Comparison of ENCODE assay signal across 27 mouse cellular contexts in the genomic region with DNA sequence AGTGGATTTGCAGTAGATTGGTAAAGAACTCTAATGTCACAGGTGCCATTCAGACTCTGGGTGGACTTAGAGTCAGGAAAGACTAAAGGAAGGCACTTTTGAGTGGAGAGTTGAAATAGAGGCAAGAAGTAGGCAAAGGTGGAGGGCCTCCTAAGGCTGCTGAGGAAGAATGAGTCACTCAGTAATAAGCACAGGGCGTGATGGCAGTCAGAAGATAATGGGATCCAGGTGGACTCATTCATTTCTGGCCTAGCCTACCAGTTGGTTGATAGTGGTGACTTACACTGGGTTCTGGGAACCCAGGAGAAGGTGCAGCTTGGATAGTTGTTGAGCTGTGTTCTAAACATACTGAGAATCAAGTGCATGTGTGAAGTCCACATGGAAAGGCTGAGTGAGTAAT. TPM values are rescaled to one million over a fixed set of nuclear protein-coding genes. Genes with fewer than 3 reads are reported as not detected.
A peak's percentile ranks its signal among the peaks of the same experiment; 100 is the strongest.
DNase-seq lines count a peak whose midpoint lies in the region; ATAC-seq and TF ChIP-seq lines count a peak whose summit lies in the region.
"Had no signal": no experiment of that assay in that cellular context is flagged by ENCODE, and none has a peak within 500 bp of the region (broad histone marks: within the 10 kb centered on the region; RNA-seq: fewer than 3 reads in every experiment).

No protein-coding gene starts in this region.

- no peak for TF ChIP-seq POLR2A in MEL (IDR thresholded peaks at IDR 0.05; ENCODE audit: control insufficient read depth in 1 of 2, insufficient read depth in 1 of 2, low read depth in 1 of 2, low read length in 2 of 2, poor library complexity in 1 of 2)

- TF ChIP-seq RAD21 in MEL (IDR thresholded peaks at IDR 0.05; ENCODE audit: low read depth, low read length): no peak

- peaks cover 5 to 25% of the 10 kb centered on the region in 2 experiments for H3K4me1 ChIP-seq in MEL (ENCODE audit: control insufficient read depth in 1 of 2, insufficient read depth in 2 of 2, low read length in 2 of 2)
- H3K4me1 ChIP-seq in intestine, embryonic 16.5 days (ENCODE audit: control insufficient read depth, insufficient read depth, low read length): peaks cover 30% of the 10 kb centered on the region
- no peaks in the 10 kb centered on the region for H3K4me1 ChIP-seq in stomach, postnatal 0 days (replicated peaks; ENCODE audit: control insufficient read depth, insufficient read depth)
- peaks cover 20% of the 10 kb centered on the region for H3K4me1 ChIP-seq in liver, embryonic 12.5 days

- H3K36me3 ChIP-seq in MEL (ENCODE audit: control insufficient read depth in 1 of 2, insufficient read depth in 2 of 2, low read length in 2 of 2): peaks cover 0 to 16% of the 10 kb centered on the region in 2 experiments; a peak in 3 of 4 replicates
- no peaks in the 10 kb centered on the region for H3K36me3 ChIP-seq in intestine, embryonic 16.5 days (ENCODE audit: control insufficient read depth, insufficient read depth, low read length)
- peaks cover 6% of the 10 kb centered on the region; the same call in 1 of the 2 replicates for H3K36me3 ChIP-seq in stomach, postnatal 0 days (ENCODE audit: control insufficient read depth, insufficient read depth, low read length)
- peaks cover 15% of the 10 kb centered on the region for H3K36me3 ChIP-seq in liver, embryonic 12.5 days
- H3K36me3 ChIP-seq: forebrain, embryonic 15.5 days; heart, embryonic 15.5 days had no signal

- 56% methylated on average over 1 of the region's 1 CpGs for WGBS in intestine, embryonic 16.5 days
- WGBS in stomach, postnatal 0 days: 79% methylated on average over 1 of the region's 1 CpGs
- 61% methylated on average over 1 of the region's 1 CpGs for WGBS in liver, embryonic 12.5 days (ENCODE audit: insufficient replicate concordance)

- TF ChIP-seq CTCF in MEL (IDR thresholded peaks at IDR 0.05 in 2 of 3, conservative IDR thresholded peaks at IDR 0.05 in 1 of 3; ENCODE audit: control insufficient read depth in 1 of 3, insufficient read depth in 1 of 3, low read depth in 2 of 3, low read length in 3 of 3, poor library complexity in 1 of 3, severe bottlenecking in 1 of 3): no peak
- no peak for TF ChIP-seq CTCF in stomach, postnatal 0 days (IDR thresholded peaks at IDR 0.05; ENCODE audit: low read depth)

- ATAC-seq in intestine, embryonic 16.5 days: peak; percentile 74
- peak; percentile 86 for ATAC-seq in stomach, postnatal 0 days (ENCODE audit: low FRiP score, low TSS enrichment)
- no peak for ATAC-seq in liver, embryonic 12.5 days
- ATAC-seq: activated CD4-positive, CD25-positive, alpha-beta regulatory T cell, adult 4 months; forebrain, embryonic 15.5 days; hindbrain, embryonic 16.5 days had no signal

- DNase-seq in 3T3-L1 (ENCODE audit: low read depth, low spot score) (peak; percentile 63), MEL (ENCODE audit: low read depth, low spot score) (peak; percentile 38)
- DNase-seq in stomach, postnatal 0 days (ENCODE audit: low spot score): no peak
- DNase-seq in spleen, postnatal 14 days (ENCODE audit: low spot score in 2 of 2): no peak
- DNase-seq: adrenal gland, adult 8-10 months; adrenal gland, postnatal 25 days; cerebellum, adult 11-12 months; cerebellum, adult 8-10 months; cerebellum, postnatal 10 days; cerebellum, postnatal 36 days; embryo, embryonic 11 days; gastrocnemius, postnatal 14 days; heart, postnatal 10 days; heart, postnatal 36 days had no signal

- H3K27ac ChIP-seq in MEL (ENCODE audit: control insufficient read depth, low read depth, low read length): peak overlapping the region; percentile 5; the same call in 1 of the 2 replicates
- peak overlapping the region; percentile 2; the same call in 1 of the 2 replicates for H3K27ac ChIP-seq in intestine, embryonic 16.5 days (ENCODE audit: low read length)
- no peak overlapping the region for H3K27ac ChIP-seq in stomach, postnatal 0 days (replicated peaks)
- H3K27ac ChIP-seq in liver, embryonic 12.5 days: no peak overlapping the region
- H3K27ac ChIP-seq: embryonic facial prominence, embryonic 10.5 days; embryonic facial prominence, embryonic 13.5 days; forebrain, embryonic 12.5 days; forebrain, embryonic 15.5 days; heart, embryonic 15.5 days; hindbrain, embryonic 10.5 days; hindbrain, embryonic 13.5 days had no signal

- H3K9me3 ChIP-seq in MEL (replicated peaks; ENCODE audit: insufficient read depth, low read length): no peaks in the 10 kb centered on the region
- no peaks in the 10 kb centered on the region for H3K9me3 ChIP-seq in intestine, embryonic 16.5 days (ENCODE audit: control insufficient read depth, low read length)
- no peaks in the 10 kb centered on the region for H3K9me3 ChIP-seq in stomach, postnatal 0 days (ENCODE audit: control insufficient read depth, low read length)
- H3K9me3 ChIP-seq in liver, embryonic 12.5 days (replicated peaks): no peaks in the 10 kb centered on the region
- H3K9me3 ChIP-seq: embryonic facial prominence, embryonic 10.5 days; embryonic facial prominence, embryonic 13.5 days; forebrain, embryonic 12.5 days; forebrain, embryonic 15.5 days; heart, embryonic 12.5 days; heart, embryonic 15.5 days; hindbrain, embryonic 10.5 days; hindbrain, embryonic 13.5 days had no signal

- no peaks in the 10 kb centered on the region for H3K79me2 ChIP-seq in MEL (ENCODE audit: control insufficient read depth, insufficient read depth, low read length, poor library complexity)

- H3K9ac ChIP-seq in MEL (ENCODE audit: control insufficient read depth, low read depth, low read length, poor library complexity, severe bottlenecking): no peak overlapping the region
- H3K9ac ChIP-seq in intestine, embryonic 16.5 days (ENCODE audit: low read depth, low read length): no peak overlapping the region
- no peak overlapping the region for H3K9ac ChIP-seq in stomach, postnatal 0 days (ENCODE audit: low read length)
- H3K9ac ChIP-seq in liver, embryonic 12.5 days: no peak overlapping the region
- H3K9ac ChIP-seq: embryonic facial prominence, embryonic 13.5 days; forebrain, embryonic 12.5 days; forebrain, embryonic 15.5 days; heart, embryonic 12.5 days; heart, embryonic 15.5 days; hindbrain, embryonic 13.5 days had no signal

- no peak overlapping the region for H3K4me2 ChIP-seq in intestine, embryonic 16.5 days (ENCODE audit: low read depth, low read length)
- H3K4me2 ChIP-seq in stomach, postnatal 0 days (replicated peaks; ENCODE audit: low read depth): no peak overlapping the region
- no peak overlapping the region for H3K4me2 ChIP-seq in liver, embryonic 12.5 days
- H3K4me2 ChIP-seq: embryonic facial prominence, embryonic 13.5 days; forebrain, embryonic 12.5 days; forebrain, embryonic 15.5 days; heart, embryonic 12.5 days; heart, embryonic 15.5 days; hindbrain, embryonic 13.5 days had no signal

- 0 out of 4 replicates have a peak, but pooled peaks of 1 of the 2 experiments have one; percentile 19 for TF ChIP-seq EP300 in MEL (IDR thresholded peaks at IDR 0.05; ENCODE audit: low read depth in 1 of 2, low read length in 2 of 2)
- no peak for TF ChIP-seq EP300 in stomach, postnatal 0 days (optimal IDR thresholded peaks at IDR 0.05)

- no peak overlapping the region for H3K4me3 ChIP-seq in MEL (ENCODE audit: control insufficient read depth in 1 of 2, insufficient read depth in 1 of 2, low read depth in 2 of 2, low read length in 2 of 2)
- no peak overlapping the region for H3K4me3 ChIP-seq in intestine, embryonic 16.5 days (ENCODE audit: low read length)
- H3K4me3 ChIP-seq in stomach, postnatal 0 days (ENCODE audit: low read depth, low read length): no peak overlapping the region
- no peak overlapping the region for H3K4me3 ChIP-seq in liver, embryonic 12.5 days
- H3K4me3 ChIP-seq: embryonic facial prominence, embryonic 10.5 days; embryonic facial prominence, embryonic 13.5 days; erythroblast, embryonic 14.5 days; forebrain, embryonic 12.5 days; forebrain, embryonic 15.5 days; heart, embryonic 12.5 days; heart, embryonic 15.5 days; hindbrain, embryonic 10.5 days; hindbrain, embryonic 13.5 days had no signal

- no peaks in the 10 kb centered on the region for H3K27me3 ChIP-seq in MEL (ENCODE audit: control insufficient read depth in 1 of 2, insufficient read depth in 2 of 2, low read length in 2 of 2)
- H3K27me3 ChIP-seq in intestine, embryonic 16.5 days (replicated peaks; ENCODE audit: control insufficient read depth, insufficient read depth, low read length): no peaks in the 10 kb centered on the region
- H3K27me3 ChIP-seq in stomach, postnatal 0 days (ENCODE audit: control insufficient read depth, insufficient read depth, low read length): no peaks in the 10 kb centered on the region
- H3K27me3 ChIP-seq in liver, embryonic 12.5 days (replicated peaks): no peaks in the 10 kb centered on the region
- H3K27me3 ChIP-seq: embryonic facial prominence, embryonic 13.5 days; forebrain, embryonic 15.5 days; heart, embryonic 12.5 days; heart, embryonic 15.5 days; hindbrain, embryonic 13.5 days had no signal

TF ChIP-seq in MEL, 35 proteins besides CTCF, POLR2A, EP300 and RAD21 (continues in another document):
- no peak for TF ChIP-seq ETS1 (IDR thresholded peaks at IDR 0.05; ENCODE audit: low read depth, low read length)
- no peak for TF ChIP-seq ZMIZ1 (IDR thresholded peaks at IDR 0.05; ENCODE audit: low read depth, low read length)
- TF ChIP-seq JUND (IDR thresholded peaks at IDR 0.05; ENCODE audit: low read depth, low read length): no peak
- TF ChIP-seq MYC (IDR thresholded peaks at IDR 0.05; ENCODE audit: low read depth, low read length): no peak
- no peak for TF ChIP-seq ZC3H11A (IDR thresholded peaks at IDR 0.05; ENCODE audit: low read depth, low read length)
- TF ChIP-seq MXI1 (IDR thresholded peaks at IDR 0.05; ENCODE audit: low read depth, low read length): no peak
- no peak for TF ChIP-seq MAX (IDR thresholded peaks at IDR 0.05; ENCODE audit: low read length)
- no peak for TF ChIP-seq CHD1 (IDR thresholded peaks at IDR 0.05; ENCODE audit: low read depth, low read length)
- no peak for TF ChIP-seq POLR2AphosphoS2 (IDR thresholded peaks at IDR 0.05; ENCODE audit: low read length)
- TF ChIP-seq MAFK (IDR thresholded peaks at IDR 0.05; ENCODE audit: borderline replicate concordance, low read depth, low read length): no peak
- TF ChIP-seq MAZ (IDR thresholded peaks at IDR 0.05; ENCODE audit: low read depth, low read length): no peak
- no peak for TF ChIP-seq E2F4 (IDR thresholded peaks at IDR 0.05; ENCODE audit: borderline replicate concordance, low read depth, low read length)
- no peak for TF ChIP-seq HCFC1 (IDR thresholded peaks at IDR 0.05; ENCODE audit: low read depth, low read length)
- TF ChIP-seq UBTF (IDR thresholded peaks at IDR 0.05; ENCODE audit: borderline replicate concordance, insufficient read depth, low read depth, low read length): no peak

RNA-seq across cellular contexts. Expression of a gene that starts 40.3 kb away (rescaled TPM):
- total RNA-seq in MEL (2012; rRNA removed): 44.7 and 45.2 TPM in 2 replicates
- 10 to 100 TPM in 1 of 2 experiments, not detected in 1; 69.7 TPM for polyA plus RNA-seq in MEL (2012; ENCODE audit: insufficient read depth in 1 of 2, insufficient read length in 2 of 2, low read depth in 1 of 2, low replicate concordance in 2 of 2, missing spikeins in 1 of 2)
- 40.7 and 45.0 TPM in 2 replicates for polyA plus RNA-seq in intestine, embryonic 16.5 days (2015; fragmentation: Nextera tagmentation; extraction: Ambion mirVana)
- polyA plus RNA-seq in stomach, postnatal 0 days (2015; fragmentation: Nextera tagmentation; extraction: Ambion mirVana): 27.5 and 27.8 TPM in 2 replicates
- 30.4 and 31.1 TPM in 2 replicates for polyA plus RNA-seq in liver, embryonic 12.5 days (2016; fragmentation: Nextera tagmentation; extraction: Ambion mirVana)

Comparison
In these comparisons a context has a peak if more than half of its experiments do, and no peak if none do; other contexts are left out.
1. DNase-seq: peak in 3T3-L1 (single experiment) and MEL (single experiment); none in stomach, postnatal 0 days (single experiment) and spleen, postnatal 14 days (0 of 2).
2. H3K27ac ChIP-seq: peak in MEL (single experiment) and intestine, embryonic 16.5 days (single experiment); none in stomach, postnatal 0 days (single experiment) and liver, embryonic 12.5 days (single experiment).